Mouse (Mus musculus): ENCODE results near the gene Prkag3. TPM values are rescaled to one million over a fixed set of nuclear protein-coding genes. Genes with fewer than 3 reads are reported as not detected.

Gene Prkag3
- polyA plus RNA-seq, 1 experiment from 2014 or later = 0.40 TPM

GRCm38 (mm10) chr1:74726114-74726513 is 22.9 kb downstream of the Prkag3 start:
- H3K27ac ChIP-seq (replicated peaks) = no peak overlapping the region
- H3K4me2 ChIP-seq = no peak overlapping the region
- ATAC-seq (ENCODE audit: low FRiP score) = no peak
- no peaks in the 10 kb centered on the region for H3K36me3 ChIP-seq
- no peaks in the 10 kb centered on the region for H3K4me1 ChIP-seq
- H3K9ac ChIP-seq (replicated peaks) = no peak overlapping the region
- no peaks in the 10 kb centered on the region for H3K9me3 ChIP-seq (replicated peaks)
- no peaks in the 10 kb centered on the region for H3K27me3 ChIP-seq (replicated peaks)
- WGBS = 74% methylated on average over 5 of the region's 5 CpGs
- no peak overlapping the region for H3K4me3 ChIP-seq (replicated peaks)

DNA sequence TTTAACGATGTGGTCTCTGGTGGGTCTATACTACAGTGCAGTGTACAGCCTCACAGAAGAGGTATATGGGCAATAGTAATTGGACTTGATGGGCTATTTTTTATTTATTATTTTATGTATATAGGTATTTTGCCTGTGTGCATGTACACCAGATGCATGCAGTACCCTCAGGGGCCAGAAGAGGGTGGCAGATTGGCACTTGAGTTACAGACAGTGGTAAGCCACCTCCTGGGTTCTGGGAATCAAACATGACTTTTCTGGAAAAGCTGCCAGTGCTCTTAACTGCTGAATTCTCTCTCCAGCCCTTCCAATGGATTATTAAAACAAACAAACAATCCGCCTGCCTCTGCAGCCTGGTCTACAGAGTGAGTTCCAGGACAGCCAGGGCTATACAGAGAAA is 25.3 kb downstream of the Prkag3 start:
- whole genome bisulfite sequencing = 70% methylated on average over 2 of the region's 2 CpGs
- no peak overlapping the region for H3K9ac ChIP-seq (replicated peaks)
- no peak for ATAC-seq (ENCODE audit: low FRiP score)
- no peak overlapping the region for H3K4me3 ChIP-seq (replicated peaks)
- H3K36me3 ChIP-seq = no peaks in the 10 kb centered on the region
- H3K4me2 ChIP-seq = no peak overlapping the region
- no peaks in the 10 kb centered on the region for H3K4me1 ChIP-seq
- H3K27ac ChIP-seq (replicated peaks) = no peak overlapping the region
- H3K27me3 ChIP-seq (replicated peaks) = no peaks in the 10 kb centered on the region
- no peaks in the 10 kb centered on the region for H3K9me3 ChIP-seq (replicated peaks)

- 84% methylated on average over 6 of the region's 6 CpGs for WGBS
- Histone ChIP-seq H3K4me3 (replicated peaks) (no peak overlapping the region), H3K36me3 (no peaks in the 10 kb centered on the region), H3K27ac (replicated peaks) (no peak overlapping the region), H3K9me3 (replicated peaks) (no peaks in the 10 kb centered on the region), H3K27me3 (replicated peaks) (no peaks in the 10 kb centered on the region), H3K4me1 (no peaks in the 10 kb centered on the region), H3K9ac (replicated peaks) (no peak overlapping the region), H3K4me2 (no peak overlapping the region)
- ATAC-seq (ENCODE audit: low FRiP score) = no peak
Observed at GRCm38 (mm10) chr1:74721657-74722056, 27.4 kb downstream of the Prkag3 start.

GRCm38 (mm10) chr1:74719281-74719680 is 29.7 kb downstream of the Prkag3 start:
- Histone ChIP-seq H3K4me2 (no peak overlapping the region), H3K36me3 (no peaks in the 10 kb centered on the region), H3K9ac (replicated peaks) (no peak overlapping the region), H3K4me3 (replicated peaks) (no peak overlapping the region), H3K4me1 (no peaks in the 10 kb centered on the region), H3K27me3 (replicated peaks) (0 out of 2 replicates have a peak, but pooled peaks cover 3% of the 10 kb centered on the region), H3K27ac (replicated peaks) (no peak overlapping the region), H3K9me3 (replicated peaks) (no peaks in the 10 kb centered on the region)
- 83% methylated on average over 3 of the region's 3 CpGs for WGBS
- no peak for ATAC-seq (ENCODE audit: low FRiP score)

DNA sequence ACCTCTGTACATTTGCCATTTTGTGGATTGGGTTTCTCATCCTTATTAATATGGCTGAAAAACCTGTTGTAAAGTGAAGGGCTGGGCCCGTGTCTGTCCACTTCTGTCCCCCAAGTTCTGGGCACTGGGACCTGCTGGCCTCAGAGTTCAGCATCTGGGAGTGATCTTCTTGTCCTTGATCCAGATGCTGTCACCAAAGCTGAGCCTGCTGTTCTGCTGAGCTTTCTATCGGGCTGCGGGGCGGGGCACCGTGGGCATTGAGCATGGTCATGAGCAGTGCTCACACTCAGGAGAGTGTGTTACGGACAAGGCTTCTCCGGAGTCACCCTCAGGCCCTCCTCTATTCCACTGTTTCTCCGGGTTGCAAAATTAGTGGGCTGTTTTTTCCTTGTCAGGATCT is 30.9 kb downstream of the Prkag3 start:
- WGBS = 93% methylated on average over 8 of the region's 8 CpGs
- Histone ChIP-seq H3K27ac (replicated peaks) (no peak overlapping the region), H3K4me2 (no peak overlapping the region), H3K4me3 (replicated peaks) (no peak overlapping the region), H3K9ac (replicated peaks) (no peak overlapping the region), H3K9me3 (replicated peaks) (no peaks in the 10 kb centered on the region), H3K36me3 (no peaks in the 10 kb centered on the region), H3K27me3 (replicated peaks) (peaks cover 6% of the 10 kb centered on the region; the same call in 1 of the 2 replicates), H3K4me1 (peaks cover 6% of the 10 kb centered on the region)
- no peak for ATAC-seq (ENCODE audit: low FRiP score)

DNA sequence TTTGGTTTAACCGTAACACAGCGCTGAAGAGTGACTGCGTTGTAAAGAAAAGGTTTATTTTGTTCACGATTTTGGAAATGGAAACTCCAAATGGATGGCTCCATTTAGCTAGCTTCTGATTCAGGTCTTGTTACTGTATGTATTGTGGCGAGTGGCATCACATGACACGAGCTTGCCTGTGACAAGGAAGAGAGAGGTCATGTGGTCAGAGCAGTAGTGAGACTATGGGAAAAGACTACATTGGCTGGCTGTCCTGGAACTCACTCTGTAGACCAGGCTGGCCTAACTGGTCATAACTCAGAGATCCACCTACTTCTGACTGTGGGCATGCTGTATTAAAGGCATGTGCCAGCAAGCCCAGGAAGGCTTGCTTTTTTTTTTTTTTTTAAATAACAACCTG is 33.1 kb downstream of the Prkag3 start:
- H3K27ac ChIP-seq (replicated peaks) = no peak overlapping the region
- peaks cover 11% of the 10 kb centered on the region for H3K4me1 ChIP-seq
- no peak overlapping the region for H3K4me2 ChIP-seq
- H3K9me3 ChIP-seq (replicated peaks) = no peaks in the 10 kb centered on the region
- H3K36me3 ChIP-seq = no peaks in the 10 kb centered on the region
- H3K9ac ChIP-seq (replicated peaks) = no peak overlapping the region
- peaks cover 8% of the 10 kb centered on the region; the same call in 1 of the 2 replicates for H3K27me3 ChIP-seq (replicated peaks)
- 93% methylated on average over 6 of the region's 6 CpGs for WGBS
- no peak for ATAC-seq (ENCODE audit: low FRiP score)
- H3K4me3 ChIP-seq (replicated peaks) = no peak overlapping the region

DNA sequence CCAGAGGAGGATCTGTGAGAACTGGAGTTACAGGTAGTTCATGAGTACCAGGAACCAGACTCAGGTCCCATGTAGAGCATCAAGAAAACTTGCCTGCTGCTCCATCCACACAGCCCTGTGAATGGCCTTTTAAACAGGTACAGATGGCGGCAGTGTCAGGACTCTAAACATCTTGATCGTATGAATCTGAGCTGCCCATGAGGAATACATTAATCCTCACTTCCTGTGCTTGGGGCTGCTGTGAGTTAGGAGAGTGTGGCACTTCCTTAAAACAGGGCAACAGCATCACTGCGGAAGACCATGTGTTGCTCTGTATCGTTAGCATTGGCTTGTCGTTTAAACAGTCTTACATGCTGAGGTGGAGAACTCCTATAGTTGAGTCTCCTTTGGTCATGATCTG is 33.6 kb downstream of the Prkag3 start:
- Histone ChIP-seq H3K4me2 (no peak overlapping the region), H3K36me3 (no peaks in the 10 kb centered on the region), H3K9me3 (replicated peaks) (no peaks in the 10 kb centered on the region), H3K27ac (replicated peaks) (no peak overlapping the region), H3K9ac (replicated peaks) (no peak overlapping the region), H3K4me1 (peaks cover 11% of the 10 kb centered on the region), H3K27me3 (replicated peaks) (peaks cover 8% of the 10 kb centered on the region; the same call in 1 of the 2 replicates), H3K4me3 (replicated peaks) (no peak overlapping the region)
- whole genome bisulfite sequencing = 82% methylated on average over 5 of the region's 5 CpGs
- no peak for ATAC-seq (ENCODE audit: low FRiP score)

- Histone ChIP-seq H3K27me3 (replicated peaks) (peaks cover 8% of the 10 kb centered on the region; the same call in 1 of the 2 replicates), H3K27ac (replicated peaks) (no peak overlapping the region), H3K36me3 (no peaks in the 10 kb centered on the region), H3K4me2 (no peak overlapping the region), H3K9ac (replicated peaks) (no peak overlapping the region), H3K9me3 (replicated peaks) (no peaks in the 10 kb centered on the region), H3K4me3 (replicated peaks) (no peak overlapping the region), H3K4me1 (peaks cover 11% of the 10 kb centered on the region)
- 67% methylated on average over 2 of the region's 2 CpGs for WGBS
- ATAC-seq (ENCODE audit: low FRiP score) = no peak
Observed at GRCm38 (mm10) chr1:74714967-74715366, 34.1 kb downstream of the Prkag3 start.

- Histone ChIP-seq H3K36me3 (no peaks in the 10 kb centered on the region), H3K4me2 (peak overlapping the region; percentile 69), H3K27me3 (replicated peaks) (peaks cover 8% of the 10 kb centered on the region; the same call in 1 of the 2 replicates), H3K9ac (replicated peaks) (peak overlapping the region; percentile 40), H3K27ac (replicated peaks) (no peak overlapping the region), H3K4me1 (peaks cover 11% of the 10 kb centered on the region), H3K4me3 (replicated peaks) (peak overlapping the region; percentile 36), H3K9me3 (replicated peaks) (no peaks in the 10 kb centered on the region)
- WGBS = 26% methylated on average over 12 of the region's 12 CpGs
- ATAC-seq (ENCODE audit: low FRiP score) = no peak
Observed at GRCm38 (mm10) chr1:74713859-74714730, 34.9 kb downstream of the Prkag3 start.

DNA sequence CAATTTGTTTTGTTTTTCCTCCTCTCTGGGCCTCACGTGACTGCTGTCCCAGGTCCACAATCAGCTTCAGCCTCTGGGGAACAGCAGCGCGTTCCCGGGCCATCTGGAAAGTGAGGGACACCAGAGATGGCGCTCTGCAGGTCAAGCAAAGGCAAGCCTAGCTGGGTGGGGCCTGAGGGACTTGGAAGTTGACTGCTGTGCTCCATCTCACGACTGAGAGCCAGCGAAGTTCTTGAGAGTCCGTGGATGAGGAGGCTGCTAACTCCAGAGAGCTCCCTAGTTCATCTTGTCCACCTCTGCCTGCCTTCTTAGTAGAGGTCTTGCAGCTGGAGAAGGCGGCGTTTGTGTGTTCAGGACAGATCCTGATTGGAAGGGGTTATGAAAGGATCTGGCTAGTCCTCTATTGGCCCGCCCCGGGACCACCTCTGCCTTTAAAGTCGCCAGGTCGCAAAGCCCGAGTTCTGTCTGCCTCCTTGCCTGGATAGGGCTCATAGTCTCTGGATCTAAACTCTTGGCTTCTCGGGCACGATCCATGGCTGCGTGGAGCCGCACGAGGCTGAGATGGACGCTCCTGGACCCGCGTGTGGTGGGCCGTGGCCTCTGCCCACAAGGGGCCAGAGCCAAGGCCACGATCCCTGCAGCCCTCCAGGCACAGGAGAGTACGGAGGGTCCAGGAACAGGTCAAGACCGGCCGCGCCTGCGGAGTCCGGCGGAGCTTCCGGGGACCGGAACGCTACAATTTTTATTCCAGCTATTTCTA is 35.7 kb downstream of the Prkag3 start, which contains the start of gene Cyp27a1:
TSS of gene Cyp27a1 (plus strand) at position 476 of the 760 bp plus-strand sequence.
- Histone ChIP-seq H3K4me2 (peak within 1 kb of the TSS; percentile 69), H3K9ac (replicated peaks) (peak within 1 kb of the TSS; percentile 40), H3K4me1 (peaks cover 11% of the 10 kb centered on the region), H3K4me3 (replicated peaks) (peak within 1 kb of the TSS; percentile 36), H3K9me3 (replicated peaks) (no peaks in the 10 kb centered on the region), H3K27ac (replicated peaks) (no peak within 1 kb of the TSS), H3K36me3 (no peaks in the 10 kb centered on the region), H3K27me3 (replicated peaks) (peaks cover 8% of the 10 kb centered on the region; the same call in 1 of the 2 replicates)
- WGBS = 6% methylated on average over 35 of the region's 35 CpGs
- no peak for ATAC-seq (ENCODE audit: low FRiP score)

DNA sequence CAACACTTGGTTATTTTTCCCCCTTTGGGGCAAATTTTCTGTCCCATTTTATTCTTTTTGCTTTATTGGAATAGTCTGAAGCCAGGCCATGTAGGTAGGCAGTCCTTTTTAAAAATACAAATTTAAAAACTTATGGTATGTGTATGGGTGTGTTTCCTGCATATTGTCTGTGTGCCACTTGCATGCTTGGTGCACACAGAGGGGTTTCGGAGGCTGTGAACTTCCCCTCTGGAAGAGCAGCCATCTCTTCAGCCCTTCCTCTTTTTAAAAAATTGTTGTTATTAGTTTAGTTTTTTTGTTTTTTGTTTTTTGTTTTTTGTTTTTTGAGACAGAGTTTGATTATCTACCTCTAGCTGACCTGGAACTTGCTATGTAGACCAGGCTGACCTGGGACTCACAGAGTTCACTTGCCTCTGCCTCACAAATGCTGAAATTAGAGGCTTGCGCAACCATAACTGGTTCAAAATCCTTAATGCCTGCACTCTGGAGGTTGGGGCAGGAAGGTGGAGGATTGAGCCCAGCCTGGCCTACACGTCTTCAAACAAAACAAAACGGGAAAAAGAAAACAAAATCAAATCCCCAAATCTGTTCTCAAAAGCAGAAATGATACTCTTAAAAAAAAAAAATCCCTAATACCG is 36.4 kb downstream of the Prkag3 start:
- Histone ChIP-seq H3K4me1 (peaks cover 11% of the 10 kb centered on the region), H3K9ac (replicated peaks) (no peak overlapping the region), H3K4me2 (peak overlapping the region; percentile 69), H3K9me3 (replicated peaks) (no peaks in the 10 kb centered on the region), H3K36me3 (no peaks in the 10 kb centered on the region), H3K27ac (replicated peaks) (no peak overlapping the region), H3K4me3 (replicated peaks) (peak overlapping the region; percentile 36), H3K27me3 (replicated peaks) (peaks cover 8% of the 10 kb centered on the region; the same call in 1 of the 2 replicates)
- WGBS = 41% methylated on average over 5 of the region's 5 CpGs
- ATAC-seq (ENCODE audit: low FRiP score) = no peak
